Mouse (Mus musculus) limb, embryonic 10.5 days (tissue): Measurements from ENCODE around the gene Vbp1. TPM values are rescaled to one million over a fixed set of nuclear protein-coding genes. Genes with fewer than 3 reads are reported as not detected.
"Not testable (repeated sequence)": the region's sequence is repeated elsewhere in the genome, so short reads cannot be mapped to it uniquely, and the experiment has no call there.

Source experiments
- DNase-seq: peaks from one replicate; pipeline ENCODE4 v3.0.0-alpha.2; 2017; ENCODE audit warnings: low spot score
- H3K27ac ChIP-seq: fragments of 300-500 bp; sonication (generic); 2 replicates; pipeline ENCODE4 v1.5.1; 2016; ENCODE audit warnings: mild to moderate bottlenecking
- H3K27me3 ChIP-seq: fragments of 300-500 bp; sonication (generic); 2 replicates; pipeline ENCODE4 v1.6.1; 2016; ENCODE audit warnings: low read depth, mild to moderate bottlenecking; ENCODE audit not compliant: poor library complexity, severe bottlenecking
- H3K36me3 ChIP-seq: fragments of 300-500 bp; sonication (generic); 2 replicates; pipeline ENCODE4 v1.6.1; 2016; ENCODE audit warnings: mild to moderate bottlenecking, moderate library complexity
- H3K4me1 ChIP-seq: fragments of 300-500 bp; sonication (generic); 2 replicates; pipeline ENCODE4 v1.6.1; 2016
- H3K4me3 ChIP-seq: fragments of 300-500 bp; sonication (generic); 2 replicates; pipeline ENCODE4 v1.5.1; 2016; ENCODE audit warnings: mild to moderate bottlenecking, moderate library complexity
- H3K9me3 ChIP-seq: fragments of 300-500 bp; sonication (generic); replicated peaks from 2 replicates; pipeline ENCODE4 v1.6.1; 2016; ENCODE audit warnings: mild to moderate bottlenecking
- WGBS: fragments of 180-500 bp; shearing (Covaris S2); methylation state at CpG from one replicate; pipeline ENCODE4 v1.1.7; 2016; 5-methylcytosine and 5-hydroxymethylcytosine counted together
- polyA plus RNA-seq: library from polyadenylated mRNA; unstranded; fragments of >200 nt; fragmentation: Nextera tagmentation; extraction: Ambion mirVana; gene quantifications from 2 replicates; pipeline ENCODE4 v1.2.1, GENCODE M21; 2016

Gene Vbp1
- 163 and 172 TPM in 2 replicates for polyA plus RNA-seq

GRCm38 (mm10) chrX:75514179-75514972 lies at the start of gene Vbp1:
TSS of gene Vbp1 (plus strand) at chrX:75514299.
- H3K27me3 ChIP-seq, result 0 out of 2 replicates have a peak, but pooled peaks cover 7% of the 10 kb centered on the region
- H3K4me1 ChIP-seq, result no peaks in the 10 kb centered on the region
- H3K4me3 ChIP-seq, result peak within 1 kb of the TSS; percentile 61
- H3K27ac ChIP-seq, result peak within 1 kb of the TSS; percentile 88
- H3K36me3 ChIP-seq, result peaks cover 5% of the 10 kb centered on the region; the same call in 1 of the 2 replicates
- peak; percentile 70 for DNase-seq
- H3K9me3 ChIP-seq, result no peaks in the 10 kb centered on the region
- 11% methylated on average over 37 of the region's 37 CpGs for WGBS

GRCm38 (mm10) chrX:75475182-75475644 lies 38.9 kb upstream of the Vbp1 start:
- peak overlapping the region; percentile 41 for H3K4me3 ChIP-seq
- not testable (repeated sequence) for H3K4me1 ChIP-seq, H3K9me3 ChIP-seq, H3K27me3 ChIP-seq, H3K27ac ChIP-seq, H3K36me3 ChIP-seq
- DNase-seq, result peak; percentile 75
- WGBS, result 17% methylated on average over 37 of the region's 37 CpGs

GRCm38 (mm10) chrX:75489886-75490285 lies 24.2 kb upstream of the Vbp1 start:
- no peak for DNase-seq
- H3K36me3 ChIP-seq, result no peaks in the 10 kb centered on the region
- WGBS, result 81% methylated on average over 1 of the region's 1 CpGs
- H3K9me3 ChIP-seq, result no peaks in the 10 kb centered on the region
- H3K4me1 ChIP-seq, result no peaks in the 10 kb centered on the region
- no peaks in the 10 kb centered on the region for H3K27me3 ChIP-seq
- no peak overlapping the region for H3K4me3 ChIP-seq
- no peak overlapping the region for H3K27ac ChIP-seq

DNA sequence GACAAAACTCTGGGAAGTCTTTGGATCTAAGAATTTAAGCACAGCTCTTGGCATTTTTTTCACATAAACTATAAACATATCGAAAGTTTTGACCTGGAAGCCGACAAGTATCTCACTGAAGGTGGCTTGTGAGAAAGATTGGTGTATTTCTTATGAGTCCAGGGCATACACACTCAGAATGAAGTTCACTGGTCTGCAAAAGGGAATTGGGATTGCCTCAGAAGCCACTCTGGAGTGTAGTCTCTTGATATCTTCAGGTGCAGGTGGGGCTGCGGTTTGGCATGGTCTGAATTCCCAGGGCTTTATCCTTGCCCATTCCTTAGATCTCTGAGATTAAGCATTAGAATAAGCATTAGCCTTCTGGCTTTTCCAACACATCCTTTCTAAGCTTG lies 316 bp upstream of the Vbp1 start:
- no peaks in the 10 kb centered on the region for H3K4me1 ChIP-seq
- peak overlapping the region; percentile 61 for H3K4me3 ChIP-seq
- no peak overlapping the region; the same call in 1 of the 2 replicates for H3K27ac ChIP-seq
- 0 out of 2 replicates have a peak, but pooled peaks cover 7% of the 10 kb centered on the region for H3K27me3 ChIP-seq
- H3K36me3 ChIP-seq, result peaks cover 5% of the 10 kb centered on the region; the same call in 1 of the 2 replicates
- H3K9me3 ChIP-seq, result no peaks in the 10 kb centered on the region
- no peak for DNase-seq
- 21% methylated on average over 3 of the region's 3 CpGs for WGBS

DNA sequence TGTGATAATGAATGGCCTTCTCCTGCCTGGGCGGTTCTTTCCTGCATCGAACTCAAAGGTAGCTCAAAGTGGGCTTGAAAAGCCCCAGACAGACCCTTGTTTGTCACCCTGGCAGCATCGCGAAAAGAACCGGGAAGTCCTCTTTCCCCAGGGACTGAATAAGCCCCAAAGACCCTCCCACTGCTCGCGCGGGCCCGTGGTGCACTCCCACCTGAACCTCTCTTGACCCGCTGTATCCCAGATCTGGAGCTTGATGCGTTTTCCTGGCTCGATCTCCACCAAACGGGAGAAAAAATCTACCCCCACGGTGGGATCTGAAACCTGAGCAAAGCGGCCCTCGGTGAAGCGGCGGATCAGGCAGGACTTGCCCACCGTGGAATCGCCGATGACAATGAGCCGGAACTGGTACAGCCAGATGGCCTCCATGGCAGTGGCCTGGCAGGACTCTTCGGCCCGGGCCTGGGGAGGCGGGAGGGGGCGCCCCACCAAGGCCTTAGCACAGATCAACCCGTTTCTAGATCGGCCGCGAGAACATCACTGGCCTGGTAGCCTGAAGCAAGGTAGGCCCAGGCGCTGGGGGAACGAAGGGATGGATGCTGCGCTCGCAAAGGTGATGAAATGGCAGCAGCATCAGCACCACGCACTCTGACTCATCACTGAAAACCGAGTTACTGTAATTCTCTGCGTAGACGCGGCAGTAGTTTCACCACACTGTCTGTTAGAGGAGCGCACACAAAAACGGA lies 63.7 kb downstream of the Vbp1 start, which contains the start of gene Rab39b:
Gene Rab39b, minus strand, starts transcription at position 650 of the 743 bp plus-strand sequence.
- 7% methylated on average over 40 of the region's 41 CpGs for WGBS
- H3K27me3 ChIP-seq, result no peaks in the 10 kb centered on the region

GRCm38 (mm10) chrX:75578539-75578938 lies 64.4 kb downstream of the Vbp1 start:
- 97% methylated on average over 2 of the region's 2 CpGs for WGBS
- H3K4me3 ChIP-seq, result no peak overlapping the region
- H3K27me3 ChIP-seq, result no peaks in the 10 kb centered on the region
- DNase-seq, result no peak
- no peak overlapping the region for H3K27ac ChIP-seq
- H3K9me3 ChIP-seq, result no peaks in the 10 kb centered on the region
- no peaks in the 10 kb centered on the region; the same call in 1 of the 2 replicates for H3K36me3 ChIP-seq
- H3K4me1 ChIP-seq, result no peaks in the 10 kb centered on the region

More for the DNA sequence above, 63.7 kb downstream of the Vbp1 start, which contains the start of gene Rab39b:
- Histone ChIP-seq H3K4me1 (no peaks in the 10 kb centered on the region), H3K36me3 (no peaks in the 10 kb centered on the region; the same call in 1 of the 2 replicates), H3K9me3 (no peaks in the 10 kb centered on the region), H3K4me3 (peak within 1 kb of the TSS; percentile 64), H3K27ac (peak within 1 kb of the TSS; percentile 80)
- DNase-seq, result peak; percentile 65

Other genes with a start within 250 kb of the Vbp1 start
- 27.6 and 32.5 TPM in 2 replicates for gene Fundc2, start 131.9 kb upstream of the Vbp1 start, polyA plus RNA-seq
- gene F8, start 131.7 kb upstream of the Vbp1 start, polyA plus RNA-seq, result 0.87 and 1.2 TPM in 2 replicates
- gene Cmc4, start 97.7 kb upstream of the Vbp1 start, polyA plus RNA-seq, result 12.5 and 13.5 TPM in 2 replicates
- 7.8 and 9.4 TPM in 2 replicates for gene Mtcp1, start 97.7 kb upstream of the Vbp1 start, polyA plus RNA-seq
- 79.1 and 85.6 TPM in 2 replicates for gene Brcc3, start 97.7 kb upstream of the Vbp1 start, polyA plus RNA-seq
- gene Rab39b, start 63.9 kb downstream of the Vbp1 start, polyA plus RNA-seq, result 4.7 and 5.2 TPM in 2 replicates